Mouse (Mus musculus) skeletal muscle tissue, postnatal 0 days (tissue): Measurements from ENCODE around the gene Rtl6. TPM values are rescaled to one million over a fixed set of nuclear protein-coding genes. Genes with fewer than 3 reads are reported as not detected.

Experiments used
- polyA plus RNA-seq: library from polyadenylated mRNA; unstranded; fragments of >200 nt; fragmentation: Nextera tagmentation; extraction: Ambion mirVana; gene quantifications from 2 replicates; pipeline ENCODE4 v1.2.1, GENCODE M21; 2015

Gene Rtl6
- 4.5 and 5.1 TPM in 2 replicates for polyA plus RNA-seq

GRCm38 (mm10) chr15:84557189-84557921 lies at the start of gene Rtl6:
Rtl6 (minus strand) TSS chr15:84557823.

Other genes starting within 250 kb of the Rtl6 start
- gene Parvg, start 233.8 kb downstream of the Rtl6 start, polyA plus RNA-seq = 0.92 and 0.96 TPM in 2 replicates
- gene Shisal1, start 110.7 kb downstream of the Rtl6 start, polyA plus RNA-seq = 10.9 and 13.0 TPM in 2 replicates
- gene Prr5, start 111.8 kb upstream of the Rtl6 start, polyA plus RNA-seq = 17.8 and 22.9 TPM in 2 replicates
- 0.58 and 0.60 TPM in 2 replicates for gene Arhgap8, start 162.2 kb upstream of the Rtl6 start, polyA plus RNA-seq